Mouse (Mus musculus) small intestine, adult 2 months (tissue): ENCODE measurements at regions not wholly inside any gene's neighbourhood (a gene's known extent, or its start where the extent isn't known, plus 50 kb on each side); places are given as distances from the start of the nearest gene placed in this dataset.

Experiments used
- H3K27ac ChIP-seq: fragments of 200-500 bp; 2 replicates; pipeline ENCODE4 v1.5.1; 2012; ENCODE audit warnings: low read depth, low read length, control low read depth, inconsistent platforms; ENCODE audit not compliant: insufficient read depth
- H3K27me3 ChIP-seq: fragments of 200-500 bp; 2 replicates; pipeline ENCODE4 v1.6.1; 2012; ENCODE audit warnings: mild to moderate bottlenecking, moderate library complexity, low read length, inconsistent platforms; ENCODE audit not compliant: control insufficient read depth, insufficient read depth
- H3K36me3 ChIP-seq: fragments of 200-500 bp; 2 replicates; pipeline ENCODE4 v1.6.1; 2012; ENCODE audit warnings: mild to moderate bottlenecking, low read length, control low read depth, inconsistent platforms; ENCODE audit not compliant: control insufficient read depth, insufficient read depth
- H3K4me1 ChIP-seq: fragments of 200-500 bp; 2 replicates; pipeline ENCODE4 v1.6.1; 2012; ENCODE audit warnings: low read length, inconsistent platforms, mixed read lengths; ENCODE audit not compliant: control insufficient read depth, insufficient read depth, insufficient read length
- H3K4me3 ChIP-seq: fragments of 200-500 bp; 2 replicates; pipeline ENCODE4 v1.5.1; 2012; ENCODE audit warnings: low read depth, mild to moderate bottlenecking, control low read depth, inconsistent platforms, low read length, moderate library complexity
- CTCF ChIP-seq: fragments of 200-500 bp; IDR thresholded peaks from 2 replicates; pipeline ENCODE4 v1.5.1; 2012; ENCODE audit warnings: low read depth, mild to moderate bottlenecking, control low read depth, inconsistent platforms, low read length, moderate library complexity, mixed read lengths; ENCODE audit not compliant: insufficient replicate concordance, insufficient read length; ENCODE audit errors: extremely low read depth
- POLR2A ChIP-seq: fragments of 200-500 bp; IDR thresholded peaks from 2 replicates; pipeline ENCODE4 v1.6.1; 2012; ENCODE audit warnings: low read depth, mild to moderate bottlenecking, control low read depth, inconsistent platforms, low read length, moderate library complexity
- WGBS: fragments of 180-500 bp; shearing (Covaris S2); methylation state at CpG from one replicate; pipeline ENCODE4 v1.1.7; 2018; 5-methylcytosine and 5-hydroxymethylcytosine counted together

DNA sequence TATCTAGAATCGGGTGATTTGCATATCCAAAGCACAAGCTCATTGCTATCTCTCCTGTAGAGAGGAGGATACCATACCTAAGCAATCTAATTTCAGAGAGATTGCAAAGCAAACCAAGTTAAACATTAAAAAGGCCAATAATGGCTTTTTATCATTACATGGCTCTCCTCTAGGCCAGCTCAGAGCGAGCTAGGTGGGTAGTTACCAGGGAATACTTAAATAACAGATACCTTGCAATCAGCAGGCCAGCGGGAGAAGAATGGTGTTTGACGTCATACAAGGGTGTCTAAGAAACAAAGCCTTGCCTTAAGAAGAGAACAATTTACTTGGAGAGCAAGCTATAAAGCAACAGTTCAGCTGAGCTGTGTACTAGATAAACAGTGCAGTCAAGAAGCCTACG is 207.4 kb upstream of the Kit start:
- Histone ChIP-seq H3K27ac (no peak overlapping the region), H3K4me1 (peaks cover 3% of the 10 kb centered on the region; the same call in 1 of the 2 replicates), H3K27me3 (no peaks in the 10 kb centered on the region), H3K4me3 (no peak overlapping the region), H3K36me3 (no peaks in the 10 kb centered on the region)
- TF ChIP-seq POLR2A (no peak), CTCF (no peak)
- WGBS: 41% methylated on average over 5 of the region's 5 CpGs

- Histone ChIP-seq H3K4me1 (peaks cover 3% of the 10 kb centered on the region; the same call in 1 of the 2 replicates), H3K36me3 (no peaks in the 10 kb centered on the region), H3K27ac (no peak overlapping the region), H3K27me3 (no peaks in the 10 kb centered on the region), H3K4me3 (no peak overlapping the region)
- TF ChIP-seq POLR2A (no peak), CTCF (no peak)
- 67% methylated on average over 5 of the region's 5 CpGs for WGBS
These were observed 206.0 kb upstream of the Kit start for GRCm38 (mm10) chr5:75368691-75369090.

- 64% methylated on average over 3 of the region's 3 CpGs for WGBS
These were observed 201.9 kb upstream of the Kit start for GRCm38 (mm10) chr5:75372849-75373248.

DNA sequence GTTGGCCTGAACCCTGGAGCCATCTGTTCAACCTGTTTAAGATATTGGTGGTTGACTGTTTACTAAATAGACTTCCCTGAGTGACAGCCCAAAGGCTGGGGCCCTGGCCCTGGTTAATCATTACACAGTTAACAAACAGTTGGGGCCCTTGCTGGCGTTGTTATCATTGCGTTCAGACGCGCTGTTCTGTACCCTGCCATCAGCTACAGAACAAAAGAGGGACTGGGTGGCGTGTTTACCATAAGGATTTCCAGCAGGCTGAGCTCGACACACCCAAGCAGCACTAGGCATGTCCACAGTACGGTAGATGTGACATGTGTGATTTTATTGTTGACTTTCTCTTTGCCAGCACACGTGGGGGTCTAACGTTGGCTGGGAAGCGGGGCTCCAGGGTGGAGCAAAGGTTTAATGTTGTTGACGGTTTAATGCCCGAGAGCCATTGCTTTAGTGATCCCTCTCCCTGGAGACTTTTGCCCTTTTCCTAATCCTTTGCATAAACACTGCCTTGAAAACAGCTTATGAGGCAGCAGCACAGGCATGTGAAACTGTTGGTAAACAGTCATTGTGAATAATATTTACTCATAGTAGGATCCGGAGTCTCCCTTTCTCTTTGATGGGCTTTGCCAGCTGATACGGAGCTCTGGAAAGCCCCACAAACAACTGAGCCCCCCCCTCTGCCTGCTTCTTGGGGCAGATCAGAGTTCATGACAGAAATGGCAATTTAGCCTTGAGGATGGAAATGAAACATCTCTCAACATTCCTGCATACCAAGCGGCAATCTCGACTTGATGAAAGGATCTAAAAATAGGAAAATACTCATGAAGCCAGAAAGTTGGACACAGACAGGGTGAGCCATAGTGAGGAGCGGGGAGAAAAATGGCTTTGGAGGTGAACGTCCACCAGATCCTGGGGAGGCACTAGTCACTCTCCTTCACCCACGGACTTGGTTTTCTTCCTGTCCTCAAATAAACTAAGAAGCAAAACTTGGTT is 197.1 kb upstream of the Kit start:
- no peak for TF ChIP-seq CTCF
- TF ChIP-seq POLR2A: no peak
- Histone ChIP-seq H3K27me3 (no peaks in the 10 kb centered on the region), H3K27ac (peak overlapping the region; percentile 60), H3K4me1 (peaks cover 8% of the 10 kb centered on the region), H3K36me3 (no peaks in the 10 kb centered on the region), H3K4me3 (peak overlapping the region; percentile 19; the same call in 1 of the 2 replicates)
- 20% methylated on average over 19 of the region's 19 CpGs for WGBS

More at GRCm38 (mm10) chr5:75372849-75373248, 201.9 kb upstream of the Kit start:
- TF ChIP-seq CTCF (0 out of 2 replicates have a peak, but pooled peaks have one; percentile 9), POLR2A (no peak)
- Histone ChIP-seq H3K4me1 (peaks cover 8% of the 10 kb centered on the region; the same call in 1 of the 2 replicates), H3K27ac (no peak overlapping the region), H3K36me3 (no peaks in the 10 kb centered on the region), H3K27me3 (no peaks in the 10 kb centered on the region), H3K4me3 (no peak overlapping the region)

DNA sequence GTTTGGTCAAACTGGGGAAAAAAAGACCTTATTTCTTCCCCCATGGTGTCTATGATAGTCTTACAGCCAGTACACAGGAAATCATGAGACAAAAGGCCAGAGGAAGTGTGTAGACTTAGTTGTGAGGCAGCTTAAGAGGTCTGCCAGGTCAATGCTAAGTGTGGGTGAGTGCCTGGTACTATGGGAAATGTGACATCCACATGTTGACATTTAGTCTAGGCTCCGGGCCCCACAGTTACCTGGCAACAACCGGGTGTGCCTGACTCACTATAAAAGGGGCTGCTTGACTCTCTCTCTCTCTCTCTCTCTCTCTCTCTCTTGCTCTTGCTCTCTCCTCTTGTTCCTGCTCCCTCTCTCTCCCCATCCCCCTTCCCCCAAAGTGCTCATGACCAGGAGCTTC is 196.1 kb upstream of the Kit start:
- Histone ChIP-seq H3K4me3 (no peak overlapping the region), H3K4me1 (peaks cover 8% of the 10 kb centered on the region), H3K36me3 (no peaks in the 10 kb centered on the region), H3K27ac (no peak overlapping the region), H3K27me3 (no peaks in the 10 kb centered on the region)
- 22% methylated on average over 2 of the region's 2 CpGs for WGBS
- TF ChIP-seq CTCF (no peak), POLR2A (no peak)

DNA sequence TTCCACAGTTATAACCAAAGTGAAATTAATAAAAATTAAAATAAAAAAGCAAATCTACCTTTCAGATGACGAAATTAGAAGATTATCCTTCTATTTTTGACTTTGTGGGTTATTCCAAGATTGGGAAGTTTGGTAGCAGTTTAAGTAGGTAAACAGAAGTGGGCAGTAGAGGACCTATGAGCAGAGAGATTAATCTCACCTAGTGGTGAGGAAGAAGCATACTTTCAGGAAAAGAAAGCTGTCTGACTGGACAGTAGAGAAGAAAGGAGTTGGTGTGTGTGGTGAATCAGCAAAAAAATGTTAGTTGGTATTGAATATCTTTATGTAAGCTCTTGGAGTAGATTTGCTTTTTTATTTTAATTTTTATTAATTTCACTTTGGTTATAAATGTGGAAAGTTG is 194.4 kb upstream of the Kit start:
- 80% methylated on average over 1 of the region's 1 CpGs for WGBS

DNA sequence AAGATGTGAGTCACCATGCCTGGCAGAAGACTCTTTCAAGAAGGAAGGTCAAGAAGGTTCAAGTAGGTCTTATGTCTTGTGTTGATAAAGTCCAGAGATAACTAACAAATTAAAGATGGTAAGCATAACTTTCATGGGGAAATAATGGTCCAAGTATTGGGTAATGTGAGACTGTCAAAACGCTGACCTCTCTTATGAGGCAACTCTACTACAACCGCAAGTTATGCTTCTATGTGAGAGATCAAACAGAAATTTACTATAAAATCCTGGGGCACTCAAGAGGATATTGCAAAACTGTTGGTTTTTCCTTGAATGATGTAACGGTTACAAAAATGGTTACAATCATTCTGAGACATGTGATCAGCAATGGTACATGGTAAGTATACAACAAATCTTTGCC is 192.6 kb upstream of the Kit start:
- WGBS: 84% methylated on average over 3 of the region's 3 CpGs

More for the DNA sequence above, 194.4 kb upstream of the Kit start:
- Histone ChIP-seq H3K27me3 (no peaks in the 10 kb centered on the region), H3K27ac (no peak overlapping the region), H3K4me1 (peaks cover 8% of the 10 kb centered on the region), H3K36me3 (no peaks in the 10 kb centered on the region), H3K4me3 (no peak overlapping the region)
- TF ChIP-seq POLR2A: no peak
- TF ChIP-seq CTCF: no peak

More for the DNA sequence above, 192.6 kb upstream of the Kit start:
- Histone ChIP-seq H3K4me3 (no peak overlapping the region), H3K4me1 (peaks cover 8% of the 10 kb centered on the region), H3K27ac (no peak overlapping the region), H3K36me3 (no peaks in the 10 kb centered on the region), H3K27me3 (no peaks in the 10 kb centered on the region)
- TF ChIP-seq POLR2A (no peak), CTCF (no peak)
